Mouse (Mus musculus): Measurements from ENCODE around the gene Nfkb2.

The Nfkb2 gene

GRCm38 (mm10) chr19:46304216-46304841, at the start of gene Nfkb2:
Gene Nfkb2, plus strand, starts transcription at chr19:46304320.
- DNase-seq, result peak; percentile 77

- no peak for DNase-seq
Observed at GRCm38 (mm10) chr19:46264762-46265161, 39.4 kb upstream of the Nfkb2 start.

- DNase-seq, result no peak
Observed at GRCm38 (mm10) chr19:46275307-46275706, 28.8 kb upstream of the Nfkb2 start.

GRCm38 (mm10) chr19:46282081-46282849, 21.9 kb upstream of the Nfkb2 start:
- DNase-seq, result no peak

- no peak for DNase-seq
Observed at GRCm38 (mm10) chr19:46284686-46285085, 19.4 kb upstream of the Nfkb2 start.

- no peak for DNase-seq
Observed at GRCm38 (mm10) chr19:46285631-46286030, 18.5 kb upstream of the Nfkb2 start.

GRCm38 (mm10) chr19:46286047-46286446, 18.1 kb upstream of the Nfkb2 start:
- no peak for DNase-seq

- no peak for DNase-seq
Observed at GRCm38 (mm10) chr19:46286926-46287325, 17.2 kb upstream of the Nfkb2 start.

GRCm38 (mm10) chr19:46287566-46287965, 16.6 kb upstream of the Nfkb2 start:
- DNase-seq, result no peak

- DNase-seq, result no peak
Observed at GRCm38 (mm10) chr19:46290535-46291105, 13.5 kb upstream of the Nfkb2 start.

GRCm38 (mm10) chr19:46296938-46297337, 7.2 kb upstream of the Nfkb2 start:
- no peak for DNase-seq

GRCm38 (mm10) chr19:46300294-46301045, 3.6 kb upstream of the Nfkb2 start:
- DNase-seq, result no peak

- DNase-seq, result no peak
Observed at GRCm38 (mm10) chr19:46302551-46302950, 1.6 kb upstream of the Nfkb2 start.

GRCm38 (mm10) chr19:46303251-46304215, 587 bp upstream of the Nfkb2 start:
- no peak for DNase-seq

GRCm38 (mm10) chr19:46304908-46305333, 801 bp downstream of the Nfkb2 start:
- no peak for DNase-seq

GRCm38 (mm10) chr19:46305432-46306267, 1.5 kb downstream of the Nfkb2 start:
- peak; percentile 69 for DNase-seq

GRCm38 (mm10) chr19:46306268-46306610, 2.1 kb downstream of the Nfkb2 start:
- no peak for DNase-seq

GRCm38 (mm10) chr19:46306751-46307289, 2.7 kb downstream of the Nfkb2 start:
- DNase-seq, result no peak

- DNase-seq, result no peak
Observed at GRCm38 (mm10) chr19:46307781-46308180, 3.7 kb downstream of the Nfkb2 start.

- DNase-seq, result no peak
Observed at GRCm38 (mm10) chr19:46308303-46308702, 4.2 kb downstream of the Nfkb2 start.
